Mouse (Mus musculus): ENCODE data around the gene Spn. TPM values are rescaled to one million over a fixed set of nuclear protein-coding genes. Genes with fewer than 3 reads are reported as not detected.

Spn gene
- polyA plus RNA-seq, 1 experiment from 2014 or later, result 0.39 TPM

DNA sequence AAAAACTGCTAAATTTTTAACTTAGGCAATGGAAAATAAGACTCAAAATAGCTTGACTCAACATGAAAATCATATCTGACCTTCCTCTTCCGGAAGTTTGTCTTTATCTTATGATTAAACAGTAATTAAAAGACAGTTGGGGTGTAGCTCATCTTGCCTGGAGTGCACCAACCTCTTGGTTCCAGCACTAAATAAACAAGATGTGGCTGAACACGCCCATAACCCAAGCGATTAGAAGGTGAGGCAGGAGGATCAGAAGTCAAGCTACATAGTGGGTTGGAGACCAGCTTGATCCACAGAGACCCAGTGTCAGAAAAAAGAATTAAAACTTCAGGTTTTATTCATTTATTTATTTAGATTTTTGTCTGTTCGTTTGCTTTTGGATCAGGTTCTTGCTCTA, 53.9 kb downstream of the Spn start:
- no peak overlapping the region for H3K27ac ChIP-seq (ENCODE audit: low read depth, low read length)
- no peaks in the 10 kb centered on the region for H3K9me3 ChIP-seq (replicated peaks; ENCODE audit: control insufficient read depth, low read length)
- H3K36me3 ChIP-seq (ENCODE audit: control insufficient read depth, insufficient read depth, low read length), result no peaks in the 10 kb centered on the region
- H3K4me2 ChIP-seq, result no peak overlapping the region
- 78% methylated on average over 4 of the region's 4 CpGs for WGBS (ENCODE audit: insufficient replicate concordance)
- H3K4me3 ChIP-seq (ENCODE audit: low read depth, low read length), result no peak overlapping the region
- no peak overlapping the region for H3K9ac ChIP-seq (ENCODE audit: low read depth, low read length)
- no peaks in the 10 kb centered on the region; the same call in 1 of the 2 replicates for H3K4me1 ChIP-seq (ENCODE audit: control insufficient read depth, insufficient read depth, low read length)
- no peaks in the 10 kb centered on the region for H3K27me3 ChIP-seq (ENCODE audit: control insufficient read depth, insufficient read depth, low read length)
- ATAC-seq (replicated peaks; ENCODE audit: insufficient number of reproducible peaks, low FRiP score, low TSS enrichment), result no peak

DNA sequence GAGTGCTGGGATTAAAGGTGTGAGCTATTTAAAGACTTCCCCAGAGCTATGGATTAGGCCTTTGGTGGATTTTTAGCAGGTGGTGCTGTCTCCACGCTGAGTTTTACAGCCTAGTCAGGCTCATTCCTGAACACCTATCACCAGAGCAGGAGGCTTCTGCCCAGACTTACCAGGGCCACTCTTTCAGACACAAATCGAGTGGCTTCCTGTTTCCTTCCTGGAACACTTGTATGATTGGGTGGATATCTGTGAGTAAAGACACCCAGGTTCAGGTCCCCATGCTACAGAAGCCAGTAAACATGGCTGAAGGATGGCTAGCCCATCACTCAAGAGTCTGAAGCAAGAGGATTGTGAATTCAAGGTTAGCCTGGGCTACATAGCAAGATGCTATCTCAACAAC, 54.6 kb downstream of the Spn start:
- WGBS (ENCODE audit: insufficient replicate concordance), result 41% methylated on average over 2 of the region's 2 CpGs
- H3K27me3 ChIP-seq (ENCODE audit: control insufficient read depth, insufficient read depth, low read length), result no peaks in the 10 kb centered on the region
- no peak for ATAC-seq (replicated peaks; ENCODE audit: insufficient number of reproducible peaks, low FRiP score, low TSS enrichment)

DNA sequence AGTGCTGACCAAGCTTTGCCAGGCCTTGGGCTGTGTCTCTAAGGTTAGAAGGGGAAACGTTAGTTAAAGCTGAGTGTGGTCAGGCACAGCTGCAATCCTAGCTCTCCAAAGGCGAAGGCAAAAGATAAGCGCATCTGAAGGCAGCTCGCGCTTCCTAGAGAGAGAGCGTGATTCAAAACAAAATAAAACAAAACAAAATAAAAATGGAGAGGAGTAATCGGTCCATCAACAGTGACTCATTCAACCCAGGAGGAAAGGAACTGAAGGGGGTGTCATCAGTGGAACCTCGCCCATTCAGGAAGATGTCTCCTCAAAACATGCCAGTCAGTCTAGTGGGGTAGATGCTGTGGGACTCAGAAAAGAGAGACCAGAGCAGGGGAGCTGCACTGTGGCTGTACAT, 55.4 kb downstream of the Spn start:
- 65% methylated on average over 8 of the region's 8 CpGs for WGBS (ENCODE audit: insufficient replicate concordance)
- no peak for ATAC-seq (replicated peaks; ENCODE audit: insufficient number of reproducible peaks, low FRiP score, low TSS enrichment)

More for the DNA sequence above, 54.6 kb downstream of the Spn start:
- Histone ChIP-seq H3K4me1 (ENCODE audit: control insufficient read depth, insufficient read depth, low read length) (no peaks in the 10 kb centered on the region), H3K9me3 (replicated peaks; ENCODE audit: control insufficient read depth, low read length) (no peaks in the 10 kb centered on the region), H3K36me3 (ENCODE audit: control insufficient read depth, insufficient read depth, low read length) (no peaks in the 10 kb centered on the region), H3K4me2 (no peak overlapping the region), H3K9ac (ENCODE audit: low read depth, low read length) (no peak overlapping the region), H3K27ac (ENCODE audit: low read depth, low read length) (no peak overlapping the region), H3K4me3 (ENCODE audit: low read depth, low read length) (no peak overlapping the region)

More for the DNA sequence above, 55.4 kb downstream of the Spn start:
- Histone ChIP-seq H3K4me1 (ENCODE audit: control insufficient read depth, insufficient read depth, low read length) (no peaks in the 10 kb centered on the region), H3K27ac (ENCODE audit: low read depth, low read length) (no peak overlapping the region), H3K36me3 (ENCODE audit: control insufficient read depth, insufficient read depth, low read length) (no peaks in the 10 kb centered on the region), H3K9ac (ENCODE audit: low read depth, low read length) (no peak overlapping the region), H3K9me3 (replicated peaks; ENCODE audit: control insufficient read depth, low read length) (no peaks in the 10 kb centered on the region), H3K4me3 (ENCODE audit: low read depth, low read length) (no peak overlapping the region), H3K27me3 (ENCODE audit: control insufficient read depth, insufficient read depth, low read length) (no peaks in the 10 kb centered on the region), H3K4me2 (no peak overlapping the region)

Other genes starting within 250 kb of the Spn start
- gene Tmem219, start 214.9 kb downstream of the Spn start, polyA plus RNA-seq (2014; fragmentation: Nextera tagmentation; extraction: Ambion mirVana), result 13.5 and 18.3 TPM in 2 replicates
- gene Kctd13, start 208.9 kb downstream of the Spn start, polyA plus RNA-seq (2014; fragmentation: Nextera tagmentation; extraction: Ambion mirVana), result 11.5 and 12.6 TPM in 2 replicates
- 0.23 TPM in 1 of 2 replicates, not detected in the other for gene Asphd1, start 188.2 kb downstream of the Spn start, polyA plus RNA-seq (2014; fragmentation: Nextera tagmentation; extraction: Ambion mirVana)
- 0.20 and 0.31 TPM in 2 replicates for gene Sez6l2, start 187.3 kb downstream of the Spn start, polyA plus RNA-seq (2014; fragmentation: Nextera tagmentation; extraction: Ambion mirVana)
- gene Cdipt, start 161.9 kb downstream of the Spn start, polyA plus RNA-seq (2014; fragmentation: Nextera tagmentation; extraction: Ambion mirVana), result 62.8 and 63.0 TPM in 2 replicates
- 1.1 and 1.2 TPM in 2 replicates for gene Cdiptos, start 161.7 kb downstream of the Spn start, polyA plus RNA-seq (2014; fragmentation: Nextera tagmentation; extraction: Ambion mirVana)
- gene Mvp, start 123.2 kb downstream of the Spn start, polyA plus RNA-seq (2014; fragmentation: Nextera tagmentation; extraction: Ambion mirVana), result 8.2 and 8.5 TPM in 2 replicates
- gene Pagr1b, start 121.3 kb downstream of the Spn start, polyA plus RNA-seq (2014; fragmentation: Nextera tagmentation; extraction: Ambion mirVana), result not detected in 2 replicates
- gene Pagr1a, start 120.5 kb downstream of the Spn start, polyA plus RNA-seq (2014; fragmentation: Nextera tagmentation; extraction: Ambion mirVana), result 50.9 and 53.2 TPM in 2 replicates
- gene Gm42742, start 116.7 kb downstream of the Spn start, polyA plus RNA-seq (2014; fragmentation: Nextera tagmentation; extraction: Ambion mirVana), result 36.6 and 40.9 TPM in 2 replicates
- 4.5 and 5.0 TPM in 2 replicates for gene Prrt2, start 116.6 kb downstream of the Spn start, polyA plus RNA-seq (2014; fragmentation: Nextera tagmentation; extraction: Ambion mirVana)
- 38.6 and 44.1 TPM in 2 replicates for gene Maz, start 110.8 kb downstream of the Spn start, polyA plus RNA-seq (2014; fragmentation: Nextera tagmentation; extraction: Ambion mirVana)
- gene Kif22, start 95.4 kb downstream of the Spn start, polyA plus RNA-seq (2014; fragmentation: Nextera tagmentation; extraction: Ambion mirVana), result 97.7 and 103 TPM in 2 replicates
- not detected in 2 replicates for gene Zg16, start 50.5 kb downstream of the Spn start, polyA plus RNA-seq (2014; fragmentation: Nextera tagmentation; extraction: Ambion mirVana)
- 0.92 and 0.96 TPM in 2 replicates for gene AI467606, start 46.5 kb downstream of the Spn start, polyA plus RNA-seq (2014; fragmentation: Nextera tagmentation; extraction: Ambion mirVana)
- gene Qprt, start 15.6 kb downstream of the Spn start, polyA plus RNA-seq (2014; fragmentation: Nextera tagmentation; extraction: Ambion mirVana), result 6.2 and 6.6 TPM in 2 replicates
- 41.7 and 41.8 TPM in 2 replicates for gene Cd2bp2, start 58.2 kb upstream of the Spn start, polyA plus RNA-seq (2014; fragmentation: Nextera tagmentation; extraction: Ambion mirVana)
- 17.5 and 23.7 TPM in 2 replicates for gene Tbc1d10b, start 70.6 kb upstream of the Spn start, polyA plus RNA-seq (2014; fragmentation: Nextera tagmentation; extraction: Ambion mirVana)
- gene Mylpf, start 71.1 kb upstream of the Spn start, polyA plus RNA-seq (2014; fragmentation: Nextera tagmentation; extraction: Ambion mirVana), result 27.8 and 37.5 TPM in 2 replicates
- gene Zfp553, start 95.2 kb upstream of the Spn start, polyA plus RNA-seq (2014; fragmentation: Nextera tagmentation; extraction: Ambion mirVana), result 12.3 and 14.6 TPM in 2 replicates
- 19.8 and 23.1 TPM in 2 replicates for gene Sept1, start 95.3 kb upstream of the Spn start, polyA plus RNA-seq (2014; fragmentation: Nextera tagmentation; extraction: Ambion mirVana)
- 35.6 and 39.7 TPM in 2 replicates for gene Zfp771, start 106.5 kb upstream of the Spn start, polyA plus RNA-seq (2014; fragmentation: Nextera tagmentation; extraction: Ambion mirVana)
- gene Dctpp1, start 122.9 kb upstream of the Spn start, polyA plus RNA-seq (2014; fragmentation: Nextera tagmentation; extraction: Ambion mirVana), result 184 and 197 TPM in 2 replicates
- 80.8 and 87.8 TPM in 2 replicates for gene Sephs2, start 136.2 kb upstream of the Spn start, polyA plus RNA-seq (2014; fragmentation: Nextera tagmentation; extraction: Ambion mirVana)
- 0.46 and 0.68 TPM in 2 replicates for gene Itgal, start 158.4 kb upstream of the Spn start, polyA plus RNA-seq (2014; fragmentation: Nextera tagmentation; extraction: Ambion mirVana)
- gene Zfp768, start 207.8 kb upstream of the Spn start, polyA plus RNA-seq (2014; fragmentation: Nextera tagmentation; extraction: Ambion mirVana), result 4.7 and 6.0 TPM in 2 replicates
- 4.4 and 4.9 TPM in 2 replicates for gene Zfp747, start 238.2 kb upstream of the Spn start, polyA plus RNA-seq (2014; fragmentation: Nextera tagmentation; extraction: Ambion mirVana)
- 3.7 and 5.5 TPM in 2 replicates for gene 9130019O22Rik, start 249.3 kb upstream of the Spn start, polyA plus RNA-seq (2014; fragmentation: Nextera tagmentation; extraction: Ambion mirVana)

All from heart, embryonic 11.5 days (tissue).